Mouse (Mus musculus) midbrain, postnatal 0 days (tissue): ENCODE data around the gene Mansc1. TPM values are rescaled to one million over a fixed set of nuclear protein-coding genes. Genes with fewer than 3 reads are reported as not detected.
A peak's percentile ranks its signal among the peaks of the same experiment; 100 is the strongest.

Source experiments
- ATAC-seq: fragments of 200-750 bp; cut with Nextera tagmentation; 2 replicates; pipeline ENCODE4 v1.8.0; 2017; ENCODE audit warnings: moderate number of reproducible peaks, mild to moderate bottlenecking, moderate TSS enrichment, moderate library complexity; ENCODE audit not compliant: low FRiP score
- DNase-seq: peaks from one replicate; pipeline ENCODE4 v3.0.0-alpha.2; 2015; ENCODE audit warnings: low spot score
- H3K27ac ChIP-seq: fragments of 300-500 bp; sonication (generic); 2 replicates; pipeline ENCODE4 v1.5.1; 2014; ENCODE audit warnings: low read depth, mild to moderate bottlenecking, low read length, mixed read lengths
- H3K27me3 ChIP-seq: fragments of 300-500 bp; sonication (generic); 2 replicates; pipeline ENCODE4 v1.6.1; 2014; ENCODE audit warnings: low read length, control low read depth, mixed read lengths; ENCODE audit not compliant: insufficient read depth
- H3K36me3 ChIP-seq: fragments of 300-500 bp; sonication (generic); 2 replicates; pipeline ENCODE4 v1.6.1; 2014; ENCODE audit warnings: low read length, control low read depth, mixed read lengths; ENCODE audit not compliant: insufficient read depth
- H3K4me1 ChIP-seq: fragments of 300-500 bp; sonication (generic); 2 replicates; pipeline ENCODE4 v1.6.1; 2014; ENCODE audit warnings: mild to moderate bottlenecking, control low read depth, antibody characterized with exemption, low read length, mixed read lengths; ENCODE audit not compliant: insufficient read depth
- H3K4me2 ChIP-seq: fragments of 300-500 bp; sonication (generic); 2 replicates; pipeline ENCODE4 v1.6.1; 2014; ENCODE audit warnings: low read depth, mild to moderate bottlenecking, low read length, mixed read lengths; ENCODE audit not compliant: poor library complexity, severe bottlenecking
- H3K4me3 ChIP-seq: fragments of 300-500 bp; sonication (generic); 2 replicates; pipeline ENCODE4 v1.5.1; 2014; ENCODE audit warnings: low read depth, mild to moderate bottlenecking, low read length, moderate library complexity
- H3K9ac ChIP-seq: fragments of 300-500 bp; sonication (generic); replicated peaks from 2 replicates; pipeline ENCODE4 v1.6.1; 2014; ENCODE audit warnings: mild to moderate bottlenecking, low read length, moderate library complexity, mixed read lengths; ENCODE audit not compliant: poor library complexity, severe bottlenecking
- H3K9me3 ChIP-seq: fragments of 300-500 bp; sonication (generic); 2 replicates; pipeline ENCODE4 v1.6.1; 2016; ENCODE audit warnings: low read length, control low read depth
- CTCF ChIP-seq: IDR thresholded peaks from 2 replicates; pipeline ENCODE4 v1.5.1; 2016; ENCODE audit warnings: antibody characterized with exemption, mild to moderate bottlenecking
- WGBS: fragments of 180-500 bp; shearing (Covaris S2); extraction: QIAGEN DNeasy Blood & Tissue Kit; methylation state at CpG from one replicate; pipeline ENCODE4 v1.1.7; 2014; 5-methylcytosine and 5-hydroxymethylcytosine counted together
- polyA plus RNA-seq: library from polyadenylated mRNA; unstranded; fragments of >200 nt; fragmentation: Nextera tagmentation; extraction: Ambion mirVana; gene quantifications from 2 replicates; pipeline ENCODE4 v1.2.1, GENCODE M21; 2015
- total RNA-seq: library from RNA; depleted of rRNA; stranded (reverse); fragments of >200 nt; gene quantifications from 2 replicates; pipeline ENCODE4 v1.2.3, GENCODE M21; 2014

Mansc1 gene
- total and polyA plus RNA-seq, 2 experiments from 2014 or later, result 1.6 to 2.8 TPM

DNA sequence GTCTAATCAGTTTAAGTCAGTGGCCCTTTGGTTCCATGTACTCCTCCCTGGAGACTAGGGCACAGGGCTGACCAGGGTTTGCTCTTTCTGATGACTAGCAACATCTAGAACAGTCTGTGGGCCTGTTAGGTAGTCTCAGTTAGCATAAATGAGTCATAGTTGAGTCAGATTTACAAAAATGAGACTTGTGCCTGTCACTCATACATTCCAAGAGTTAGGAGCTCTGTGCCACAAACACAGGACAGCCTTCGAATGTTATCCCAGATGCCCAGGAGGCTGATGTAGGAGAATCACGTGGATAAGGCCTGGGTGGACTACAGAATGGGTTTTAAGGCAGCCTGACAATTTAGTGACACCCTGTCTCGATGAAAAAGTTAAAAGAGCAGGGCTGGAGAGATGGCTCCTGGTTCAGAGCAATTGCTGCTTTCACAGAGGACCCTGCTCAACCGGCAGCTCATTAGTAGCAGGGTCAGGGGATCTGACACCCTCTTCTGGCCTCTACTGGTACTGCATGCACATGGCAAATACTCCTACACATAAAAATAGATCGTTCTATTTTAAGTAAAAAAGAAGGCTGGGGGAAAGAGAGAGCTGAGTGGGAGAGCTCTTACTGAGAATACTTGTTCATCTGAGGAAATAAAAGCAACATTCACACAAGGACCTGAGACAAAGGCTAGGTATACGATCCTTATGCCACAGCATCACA lies 11.3 kb downstream of the Mansc1 start:
- Histone ChIP-seq H3K36me3 (no peaks in the 10 kb centered on the region), H3K27ac (no peak overlapping the region), H3K4me3 (no peak overlapping the region), H3K9me3 (no peaks in the 10 kb centered on the region), H3K27me3 (no peaks in the 10 kb centered on the region), H3K4me2 (no peak overlapping the region), H3K9ac (no peak overlapping the region), H3K4me1 (no peaks in the 10 kb centered on the region)
- peak; percentile 18 for DNase-seq
- peak; percentile 62 for TF ChIP-seq CTCF
- ATAC-seq, result no peak
- WGBS, result 68% methylated on average over 6 of the region's 6 CpGs

DNA sequence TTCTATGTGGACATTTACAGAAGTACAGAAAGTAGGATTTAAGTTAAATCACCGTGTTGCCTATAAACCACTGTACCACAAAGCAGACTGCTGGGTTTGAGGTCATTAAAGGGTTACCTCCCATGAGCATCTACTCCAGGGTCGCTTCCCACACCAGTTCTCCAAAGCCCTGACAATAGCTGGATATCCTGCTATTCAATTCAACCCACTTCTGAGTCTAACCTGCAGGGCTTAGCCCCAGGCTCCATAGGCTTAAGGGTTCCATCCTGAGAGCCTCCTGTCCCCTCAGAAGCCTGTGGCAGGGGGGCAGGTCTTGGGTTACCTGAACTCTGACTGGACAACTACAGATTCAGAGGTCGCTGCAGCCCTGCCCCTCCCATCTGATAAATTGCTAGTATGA lies 12.2 kb downstream of the Mansc1 start:
- no peak for TF ChIP-seq CTCF
- H3K4me2 ChIP-seq, result no peak overlapping the region
- H3K4me3 ChIP-seq, result no peak overlapping the region
- H3K36me3 ChIP-seq, result no peaks in the 10 kb centered on the region
- no peak overlapping the region for H3K9ac ChIP-seq
- no peaks in the 10 kb centered on the region for H3K9me3 ChIP-seq
- H3K4me1 ChIP-seq, result no peaks in the 10 kb centered on the region
- WGBS, result 68% methylated on average over 3 of the region's 3 CpGs
- no peak overlapping the region for H3K27ac ChIP-seq
- H3K27me3 ChIP-seq, result no peaks in the 10 kb centered on the region
- DNase-seq (no peak), ATAC-seq (no peak)

DNA sequence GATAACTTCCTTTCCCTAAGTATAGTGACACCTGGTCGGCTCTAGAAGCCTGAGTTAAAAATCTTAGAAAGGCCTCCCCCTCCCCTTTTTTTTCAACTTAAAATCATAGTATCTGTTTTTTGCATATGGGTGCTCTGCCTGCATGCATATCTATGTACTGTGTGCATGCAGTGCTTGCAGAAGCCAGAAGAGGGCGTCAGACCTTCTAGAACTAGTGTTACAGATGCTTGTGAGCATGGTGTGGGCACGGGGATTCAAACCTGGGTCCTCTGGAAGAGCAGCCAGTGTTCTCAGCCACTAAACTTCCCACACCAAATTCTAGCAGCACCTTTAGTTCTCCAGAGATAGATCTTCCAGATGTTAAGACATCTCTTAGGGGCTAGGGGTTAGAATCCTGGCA lies 14.7 kb downstream of the Mansc1 start:
- no peak for DNase-seq
- Histone ChIP-seq H3K9me3 (no peaks in the 10 kb centered on the region), H3K4me1 (no peaks in the 10 kb centered on the region), H3K4me2 (no peak overlapping the region), H3K27ac (no peak overlapping the region), H3K27me3 (no peaks in the 10 kb centered on the region), H3K36me3 (no peaks in the 10 kb centered on the region), H3K9ac (no peak overlapping the region), H3K4me3 (no peak overlapping the region)
- ATAC-seq, result no peak
- 55% methylated on average over 3 of the region's 3 CpGs for WGBS
- TF ChIP-seq CTCF, result peak; percentile 19; the same call in 1 of the 2 replicates

DNA sequence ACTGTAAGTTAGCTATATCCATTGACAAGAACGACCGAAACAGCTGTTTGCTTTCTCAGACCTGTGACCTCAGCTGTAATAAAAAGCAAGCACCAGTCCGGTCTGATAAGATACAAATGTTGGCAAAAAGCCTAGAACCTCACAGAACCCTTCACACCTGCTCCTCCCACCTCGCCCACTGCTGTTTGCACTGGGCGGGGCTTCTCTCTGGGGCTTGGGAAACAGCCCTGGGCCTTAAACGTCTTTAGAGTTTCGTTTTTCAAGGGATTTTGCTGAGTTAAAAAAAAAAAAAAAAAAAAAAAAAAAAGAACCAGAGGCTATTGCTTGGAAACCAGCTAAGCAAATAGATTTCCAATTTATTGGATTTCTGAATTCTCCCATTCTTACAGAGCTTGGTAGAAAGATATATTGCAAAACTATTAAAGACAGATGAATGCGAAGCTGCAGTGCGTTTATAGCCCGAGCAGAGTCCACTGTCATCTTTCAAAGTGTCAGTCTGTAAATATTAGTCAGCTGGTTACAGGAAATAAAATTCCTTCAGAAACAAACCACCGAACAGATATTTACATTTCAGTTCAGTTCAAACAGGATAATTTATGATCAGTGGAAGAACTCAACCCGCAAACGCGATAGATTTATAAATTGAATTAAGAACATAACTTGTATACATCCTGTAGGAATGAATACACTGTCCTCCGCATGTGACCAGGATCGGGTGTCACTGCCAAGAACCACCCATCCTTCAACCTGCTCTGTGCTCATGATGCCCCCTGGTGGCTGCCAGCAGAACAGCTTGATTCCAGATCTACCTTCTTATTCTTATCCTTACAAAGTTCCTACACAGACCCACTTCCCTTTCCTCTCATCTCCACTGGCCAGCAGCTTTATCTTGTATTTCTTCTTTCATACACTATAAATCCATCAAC lies 17.3 kb downstream of the Mansc1 start:
- H3K9me3 ChIP-seq, result no peaks in the 10 kb centered on the region
- H3K27ac ChIP-seq, result no peak overlapping the region
- peak overlapping the region; percentile 25; the same call in 1 of the 2 replicates for H3K4me2 ChIP-seq
- no peaks in the 10 kb centered on the region for H3K27me3 ChIP-seq
- DNase-seq (peak; percentile 89), ATAC-seq (peak; percentile 75; the same call in 1 of the 2 replicates)
- no peak overlapping the region for H3K4me3 ChIP-seq
- no peaks in the 10 kb centered on the region for H3K36me3 ChIP-seq
- no peak overlapping the region for H3K9ac ChIP-seq
- TF ChIP-seq CTCF, result peak; percentile 97
- no peaks in the 10 kb centered on the region for H3K4me1 ChIP-seq
- 27% methylated on average over 16 of the region's 16 CpGs for WGBS

DNA sequence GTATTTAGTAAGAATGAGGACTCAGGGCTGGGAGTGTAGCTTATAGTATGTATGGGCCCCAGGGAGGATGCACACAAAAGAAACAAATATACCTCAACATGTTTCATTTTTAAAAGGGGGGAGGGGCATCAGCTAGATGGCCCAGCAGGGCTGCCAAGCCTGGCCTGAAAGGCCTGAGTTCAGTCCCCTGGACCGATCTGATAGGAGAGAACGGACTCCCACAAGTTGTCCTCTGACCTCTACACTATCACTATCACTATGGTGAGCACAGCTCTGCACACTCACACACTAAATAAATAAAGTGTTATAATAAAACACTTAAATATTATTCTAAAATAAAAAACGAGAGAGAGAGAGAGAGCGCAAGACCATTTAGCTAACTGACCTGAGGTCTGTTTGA lies 18.0 kb downstream of the Mansc1 start:
- H3K4me2 ChIP-seq, result no peak overlapping the region
- H3K27me3 ChIP-seq, result no peaks in the 10 kb centered on the region
- ATAC-seq, result no peak
- DNase-seq, result no peak
- no peaks in the 10 kb centered on the region for H3K4me1 ChIP-seq
- no peaks in the 10 kb centered on the region for H3K9me3 ChIP-seq
- H3K36me3 ChIP-seq, result no peaks in the 10 kb centered on the region
- 88% methylated on average over 4 of the region's 4 CpGs for WGBS
- H3K27ac ChIP-seq, result no peak overlapping the region
- no peak overlapping the region for H3K9ac ChIP-seq
- no peak for TF ChIP-seq CTCF
- H3K4me3 ChIP-seq, result no peak overlapping the region

DNA sequence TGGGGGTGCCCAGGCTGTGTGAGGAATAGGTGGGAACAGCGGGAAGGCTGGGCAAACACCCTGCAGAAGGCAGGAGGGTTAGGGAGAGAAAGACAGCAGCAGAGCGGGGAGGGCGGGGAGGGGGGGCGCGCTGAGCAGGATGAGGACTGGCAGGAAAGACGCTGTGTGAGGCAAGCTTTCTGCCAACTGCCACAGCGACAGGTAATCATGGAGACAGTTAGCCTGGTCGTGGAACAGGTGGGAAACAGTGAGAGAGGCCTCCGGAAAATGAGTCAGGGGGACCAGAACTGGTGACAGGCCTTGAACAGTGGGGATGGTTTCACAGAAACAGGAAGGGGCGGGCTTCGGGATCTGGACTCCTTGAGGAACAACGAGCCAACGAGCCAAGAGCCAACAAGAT lies 20.4 kb downstream of the Mansc1 start:
- no peak overlapping the region for H3K27ac ChIP-seq
- no peak overlapping the region for H3K9ac ChIP-seq
- no peaks in the 10 kb centered on the region for H3K27me3 ChIP-seq
- no peaks in the 10 kb centered on the region for H3K4me1 ChIP-seq
- no peak for TF ChIP-seq CTCF
- H3K36me3 ChIP-seq, result no peaks in the 10 kb centered on the region
- no peak for DNase-seq
- no peak overlapping the region for H3K4me2 ChIP-seq
- 79% methylated on average over 13 of the region's 13 CpGs for WGBS
- ATAC-seq, result no peak
- H3K4me3 ChIP-seq, result no peak overlapping the region
- H3K9me3 ChIP-seq, result no peaks in the 10 kb centered on the region
